Mouse (Mus musculus) activated CD4-positive, CD25-positive, alpha-beta regulatory T cell, adult 4 months (primary cell): ENCODE data around the gene Ccn6. TPM values are rescaled to one million over a fixed set of nuclear protein-coding genes. Genes with fewer than 3 reads are reported as not detected.

Experiments
- ATAC-seq: one replicate; pipeline ENCODE4 v1.8.0; 2017
- polyA plus RNA-seq, 2 experiments: library from polyadenylated mRNA; unstranded; fragments of 100-300 nt; shearing (Covaris generic); gene quantifications; one replicate each; pipeline ENCODE4 v1.2.1; 2017

Gene Ccn6
- polyA plus RNA-seq, 2 experiments from 2014 or later: not detected

- no peak for ATAC-seq
Observed at GRCm38 (mm10) chr10:39158306-39158705, 5.3 kb downstream of the Ccn6 start.

- no peak for ATAC-seq
Observed at GRCm38 (mm10) chr10:39157321-39157720, 6.3 kb downstream of the Ccn6 start.

- ATAC-seq: no peak
Observed at GRCm38 (mm10) chr10:39156719-39157118, 6.9 kb downstream of the Ccn6 start.

GRCm38 (mm10) chr10:39142216-39142615 lies 21.4 kb downstream of the Ccn6 start:
- ATAC-seq: no peak

- ATAC-seq: no peak
Observed at GRCm38 (mm10) chr10:39141401-39141800, 22.2 kb downstream of the Ccn6 start.

GRCm38 (mm10) chr10:39140843-39141242 lies 22.8 kb downstream of the Ccn6 start:
- no peak for ATAC-seq

GRCm38 (mm10) chr10:39138761-39139160 lies 24.8 kb downstream of the Ccn6 start:
- ATAC-seq: no peak

- ATAC-seq: no peak
Observed at GRCm38 (mm10) chr10:39137766-39138165, 25.8 kb downstream of the Ccn6 start.

GRCm38 (mm10) chr10:39133462-39134310 lies 29.9 kb downstream of the Ccn6 start, which contains the start of the genes Fam229b and Tube1:
TSS of gene Fam229b (minus strand) at chr10:39133914.
TSS of gene Tube1 (plus strand) at chr10:39133976.
- ATAC-seq: peak; percentile 93

GRCm38 (mm10) chr10:39121412-39121811 lies 42.2 kb downstream of the Ccn6 start:
- ATAC-seq: no peak

GRCm38 (mm10) chr10:39109489-39109874 lies 54.1 kb downstream of the Ccn6 start:
- ATAC-seq: no peak

GRCm38 (mm10) chr10:39108837-39109488 lies 54.6 kb downstream of the Ccn6 start:
- no peak for ATAC-seq

- ATAC-seq: no peak
Observed at GRCm38 (mm10) chr10:39106935-39107334, 56.7 kb downstream of the Ccn6 start.

- ATAC-seq: no peak
Observed at GRCm38 (mm10) chr10:39106413-39106812, 57.2 kb downstream of the Ccn6 start.

GRCm38 (mm10) chr10:39104803-39105449 lies 58.7 kb downstream of the Ccn6 start:
- no peak for ATAC-seq

Other genes with a start within 250 kb of the Ccn6 start
- under 1 TPM in 1 of 2 experiments, not detected in 1; 0.20 TPM for gene Lama4, start 198.3 kb downstream of the Ccn6 start, polyA plus RNA-seq
- gene Fam229b, start 29.9 kb downstream of the Ccn6 start, polyA plus RNA-seq: 1 to 10 TPM in 1 of 2 experiments, not detected in 1; 2.1 TPM
- 1 to 10 TPM; 4.3 to 5.7 TPM for gene Tube1, start 29.8 kb downstream of the Ccn6 start, polyA plus RNA-seq
- 100 to 1,000 TPM in 1 of 2 experiments, 10 to 100 TPM in 1; 78.3 to 103 TPM for gene Fyn, start 205.1 kb upstream of the Ccn6 start, polyA plus RNA-seq